Mouse (Mus musculus) liver, embryonic 16.5 days (tissue): ENCODE measurements at regions not wholly inside any gene's neighbourhood (a gene's known extent, or its start where the extent isn't known, plus 50 kb on each side); places are given as distances from the start of the nearest gene placed in this dataset.

Experiments
- ATAC-seq: fragments of 200-750 bp; cut with Nextera tagmentation; 2 replicates; pipeline ENCODE4 v1.8.0; 2017; ENCODE audit warnings: low read depth, mild to moderate bottlenecking, moderate number of reproducible peaks, moderate library complexity
- H3K27ac ChIP-seq: fragments of 300-500 bp; sonication (generic); 2 replicates; pipeline ENCODE4 v1.5.1; 2014; ENCODE audit warnings: mild to moderate bottlenecking, low read length
- H3K27me3 ChIP-seq: fragments of 300-500 bp; sonication (generic); 2 replicates; pipeline ENCODE4 v1.6.1; 2014; ENCODE audit warnings: low read depth, low read length, mixed read lengths; ENCODE audit not compliant: control insufficient read depth, insufficient read depth
- H3K36me3 ChIP-seq: fragments of 300-500 bp; sonication (generic); 2 replicates; pipeline ENCODE4 v1.6.1; 2014; ENCODE audit warnings: mild to moderate bottlenecking; ENCODE audit not compliant: control insufficient read depth, insufficient read depth
- H3K4me1 ChIP-seq: fragments of 300-500 bp; sonication (generic); 2 replicates; pipeline ENCODE4 v1.6.1; 2014; ENCODE audit warnings: low read depth, low read length, mixed read lengths; ENCODE audit not compliant: control insufficient read depth
- H3K4me2 ChIP-seq: fragments of 300-500 bp; sonication (generic); 2 replicates; pipeline ENCODE4 v1.6.1; 2014; ENCODE audit warnings: low read depth, low read length, mixed read lengths
- H3K4me3 ChIP-seq: fragments of 300-500 bp; sonication (generic); 2 replicates; pipeline ENCODE4 v1.5.1; 2014; ENCODE audit warnings: low read depth, mild to moderate bottlenecking, low read length
- H3K9ac ChIP-seq: fragments of 300-500 bp; sonication (generic); 2 replicates; pipeline ENCODE4 v1.6.1; 2014; ENCODE audit warnings: low read depth, low read length
- H3K9me3 ChIP-seq: fragments of 300-500 bp; sonication (generic); replicated peaks from 2 replicates; pipeline ENCODE4 v1.6.1; 2016; ENCODE audit warnings: low read length; ENCODE audit not compliant: control insufficient read depth
- WGBS: fragments of 180-500 bp; shearing (Covaris S2); extraction: QIAGEN DNeasy Blood & Tissue Kit; methylation state at CpG from one replicate; pipeline ENCODE4 v1.1.7; 2014; ENCODE audit not compliant: insufficient replicate concordance; 5-methylcytosine and 5-hydroxymethylcytosine counted together

GRCm38 (mm10) chr6:147686927-147687326 lies 211.3 kb downstream of the Ccdc91 start:
- no peaks in the 10 kb centered on the region for H3K4me1 ChIP-seq
- H3K9me3 ChIP-seq: no peaks in the 10 kb centered on the region
- ATAC-seq: no peak
- H3K4me3 ChIP-seq: no peak overlapping the region
- no peak overlapping the region for H3K27ac ChIP-seq
- H3K27me3 ChIP-seq: no peaks in the 10 kb centered on the region
- no peak overlapping the region for H3K4me2 ChIP-seq
- whole genome bisulfite sequencing: 48% methylated on average over 6 of the region's 6 CpGs
- H3K9ac ChIP-seq: no peak overlapping the region
- H3K36me3 ChIP-seq: no peaks in the 10 kb centered on the region

GRCm38 (mm10) chr6:147698255-147698654 lies 222.6 kb downstream of the Ccdc91 start:
- H3K4me2 ChIP-seq: no peak overlapping the region
- H3K27me3 ChIP-seq: no peaks in the 10 kb centered on the region
- no peak for ATAC-seq
- no peak overlapping the region for H3K27ac ChIP-seq
- WGBS: 39% methylated on average over 1 of the region's 1 CpGs
- no peak overlapping the region for H3K4me3 ChIP-seq
- no peak overlapping the region for H3K9ac ChIP-seq
- no peaks in the 10 kb centered on the region for H3K9me3 ChIP-seq
- no peaks in the 10 kb centered on the region for H3K4me1 ChIP-seq
- no peaks in the 10 kb centered on the region for H3K36me3 ChIP-seq

DNA sequence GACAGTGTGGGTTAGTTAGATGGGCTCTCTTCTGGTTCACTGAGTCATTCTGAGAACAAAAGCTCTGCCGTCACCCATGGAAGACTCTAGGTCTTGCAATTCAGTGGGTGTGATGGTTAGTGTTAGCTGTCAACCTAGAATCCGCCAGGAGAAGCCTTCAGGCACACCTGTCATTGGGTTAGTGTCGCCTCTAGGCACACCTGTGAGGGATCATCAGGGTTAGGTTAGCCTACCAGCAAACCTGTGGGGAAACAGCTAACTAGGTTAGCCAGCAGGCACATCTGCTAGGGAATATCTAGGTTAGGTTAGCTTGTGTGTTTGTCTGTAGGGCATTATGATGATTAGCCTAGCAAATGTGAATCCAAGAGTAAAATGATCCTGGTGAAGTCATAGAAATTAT lies 223.8 kb downstream of the Ccdc91 start:
- H3K4me2 ChIP-seq: no peak overlapping the region

DNA sequence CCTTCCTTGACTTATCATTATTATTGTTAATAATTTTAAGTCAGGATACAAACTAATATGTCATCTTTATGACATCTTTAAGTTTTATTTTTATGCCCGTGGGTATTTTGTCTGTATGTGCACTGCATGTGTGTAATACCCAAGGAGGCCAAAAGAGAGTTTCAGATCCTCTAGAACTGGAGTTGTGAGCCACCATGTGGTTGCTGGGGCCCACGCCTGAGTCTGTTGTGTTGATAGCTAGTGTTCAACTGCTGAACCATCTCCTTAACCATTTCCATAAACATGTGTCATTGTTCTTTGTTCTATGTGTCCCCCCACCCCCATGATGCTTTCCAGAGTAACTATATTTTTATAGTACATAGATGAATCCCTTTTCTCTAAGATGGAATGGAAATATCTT lies 225.0 kb downstream of the Ccdc91 start:
- no peak overlapping the region for H3K27ac ChIP-seq
- WGBS: 47% methylated on average over 2 of the region's 2 CpGs

More for the DNA sequence above, 223.8 kb downstream of the Ccdc91 start:
- H3K27ac ChIP-seq: no peak overlapping the region
- no peaks in the 10 kb centered on the region for H3K9me3 ChIP-seq
- no peak overlapping the region for H3K9ac ChIP-seq
- no peaks in the 10 kb centered on the region for H3K4me1 ChIP-seq
- WGBS: 51% methylated on average over 3 of the region's 3 CpGs
- no peaks in the 10 kb centered on the region for H3K36me3 ChIP-seq
- no peak overlapping the region for H3K4me3 ChIP-seq
- no peak for ATAC-seq
- H3K27me3 ChIP-seq: no peaks in the 10 kb centered on the region

DNA sequence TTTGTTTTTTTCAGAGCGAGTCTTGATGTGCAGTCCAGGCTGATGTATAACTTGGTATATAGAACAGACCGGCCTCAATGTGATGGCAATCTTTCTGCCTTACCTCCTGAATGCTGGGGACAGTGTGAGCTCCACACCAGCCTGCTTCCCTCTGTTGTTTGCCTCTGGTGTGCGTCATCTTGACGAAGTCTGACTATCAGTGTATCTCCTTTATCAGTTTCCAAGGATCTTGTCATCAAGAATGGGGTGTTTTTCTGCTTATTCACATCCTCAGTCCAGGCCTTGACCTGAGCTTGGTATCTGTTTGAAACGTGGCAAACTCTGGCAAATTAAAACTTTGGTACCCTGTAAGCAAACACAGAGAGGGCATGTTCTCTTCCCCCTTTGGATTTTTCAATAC lies 226.3 kb downstream of the Ccdc91 start:
- Histone ChIP-seq H3K4me3 (no peak overlapping the region), H3K36me3 (no peaks in the 10 kb centered on the region), H3K27me3 (no peaks in the 10 kb centered on the region), H3K4me2 (no peak overlapping the region), H3K9me3 (no peaks in the 10 kb centered on the region), H3K9ac (no peak overlapping the region), H3K4me1 (no peaks in the 10 kb centered on the region), H3K27ac (no peak overlapping the region)
- 50% methylated on average over 5 of the region's 5 CpGs for whole genome bisulfite sequencing
- no peak for ATAC-seq

More for the DNA sequence above, 225.0 kb downstream of the Ccdc91 start:
- H3K4me2 ChIP-seq: no peak overlapping the region
- no peaks in the 10 kb centered on the region for H3K36me3 ChIP-seq
- H3K9ac ChIP-seq: no peak overlapping the region
- no peak for ATAC-seq
- no peak overlapping the region for H3K4me3 ChIP-seq
- H3K4me1 ChIP-seq: no peaks in the 10 kb centered on the region
- no peaks in the 10 kb centered on the region for H3K9me3 ChIP-seq
- no peaks in the 10 kb centered on the region for H3K27me3 ChIP-seq

DNA sequence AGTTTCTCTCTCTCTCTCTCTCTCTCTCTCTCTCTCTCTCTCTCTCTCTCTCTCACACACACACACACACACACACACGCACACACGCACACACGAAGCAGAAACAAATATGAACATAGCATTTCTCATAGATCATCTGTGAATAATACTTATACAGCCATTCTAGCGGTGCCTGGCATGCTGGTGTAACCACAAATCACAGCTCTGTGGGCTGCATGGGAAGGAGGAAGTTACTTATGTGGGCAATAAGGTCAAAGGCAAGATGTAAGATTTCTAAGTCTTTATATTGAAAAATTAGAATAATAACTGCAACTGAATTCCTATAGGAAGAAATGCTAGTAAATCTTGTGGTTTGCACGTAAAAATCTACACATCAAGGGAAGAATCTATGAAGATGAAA lies 228.7 kb downstream of the Ccdc91 start:
- no peaks in the 10 kb centered on the region for H3K4me1 ChIP-seq
- no peak overlapping the region for H3K4me3 ChIP-seq
- H3K27ac ChIP-seq: no peak overlapping the region
- 58% methylated on average over 5 of the region's 5 CpGs for WGBS
- H3K4me2 ChIP-seq: no peak overlapping the region
- H3K36me3 ChIP-seq: no peaks in the 10 kb centered on the region
- no peaks in the 10 kb centered on the region for H3K27me3 ChIP-seq
- no peak for ATAC-seq
- H3K9me3 ChIP-seq: no peaks in the 10 kb centered on the region
- H3K9ac ChIP-seq: no peak overlapping the region

DNA sequence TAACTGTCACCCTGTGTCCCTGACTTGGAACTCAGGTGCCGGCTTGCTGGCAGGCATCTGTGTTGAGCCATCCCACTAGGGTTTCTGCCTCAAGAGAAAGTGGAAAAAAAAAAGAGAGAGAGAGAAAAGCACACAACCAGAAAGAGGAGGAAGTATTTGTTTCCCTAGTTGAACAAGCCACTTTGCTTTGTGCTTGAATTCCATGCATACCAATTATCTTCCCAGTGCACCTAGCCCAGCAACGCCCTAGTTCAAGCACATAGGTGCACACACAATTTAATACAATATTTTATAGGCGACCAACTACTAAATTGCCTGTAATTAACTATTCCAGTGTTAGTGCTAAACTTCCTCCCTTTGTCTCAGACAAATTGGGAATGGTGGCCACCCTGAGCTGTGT lies 230.3 kb downstream of the Ccdc91 start:
- Histone ChIP-seq H3K4me3 (no peak overlapping the region), H3K36me3 (no peaks in the 10 kb centered on the region), H3K9me3 (no peaks in the 10 kb centered on the region), H3K9ac (no peak overlapping the region), H3K4me2 (no peak overlapping the region), H3K4me1 (no peaks in the 10 kb centered on the region), H3K27ac (no peak overlapping the region), H3K27me3 (no peaks in the 10 kb centered on the region)
- ATAC-seq: no peak
- WGBS: 44% methylated on average over 3 of the region's 3 CpGs

DNA sequence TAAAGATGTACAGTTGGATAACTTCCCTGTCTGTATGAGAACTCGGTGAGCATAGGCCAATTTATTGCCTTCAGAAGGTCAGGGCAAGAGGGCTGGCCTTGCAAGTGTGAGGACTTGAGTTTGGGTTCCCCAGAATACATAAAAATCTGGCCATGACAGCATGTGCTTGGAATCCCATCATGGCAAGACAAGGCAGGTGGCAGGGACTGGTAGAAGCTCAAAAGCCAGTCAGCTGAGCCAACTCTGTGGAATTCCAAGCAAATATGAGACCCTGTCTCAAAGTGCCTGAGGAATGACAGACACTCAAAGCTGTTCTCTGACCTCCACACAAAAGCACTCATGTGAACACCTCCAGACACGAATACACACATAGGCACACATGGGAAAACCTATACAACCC lies 231.1 kb downstream of the Ccdc91 start:
- H3K9ac ChIP-seq: no peak overlapping the region
- no peaks in the 10 kb centered on the region for H3K9me3 ChIP-seq
- H3K27ac ChIP-seq: no peak overlapping the region
- no peak overlapping the region for H3K4me3 ChIP-seq
- H3K36me3 ChIP-seq: no peaks in the 10 kb centered on the region
- no peaks in the 10 kb centered on the region for H3K27me3 ChIP-seq
- 31% methylated on average over 2 of the region's 2 CpGs for WGBS
- no peak overlapping the region for H3K4me2 ChIP-seq
- no peaks in the 10 kb centered on the region for H3K4me1 ChIP-seq
- no peak for ATAC-seq

DNA sequence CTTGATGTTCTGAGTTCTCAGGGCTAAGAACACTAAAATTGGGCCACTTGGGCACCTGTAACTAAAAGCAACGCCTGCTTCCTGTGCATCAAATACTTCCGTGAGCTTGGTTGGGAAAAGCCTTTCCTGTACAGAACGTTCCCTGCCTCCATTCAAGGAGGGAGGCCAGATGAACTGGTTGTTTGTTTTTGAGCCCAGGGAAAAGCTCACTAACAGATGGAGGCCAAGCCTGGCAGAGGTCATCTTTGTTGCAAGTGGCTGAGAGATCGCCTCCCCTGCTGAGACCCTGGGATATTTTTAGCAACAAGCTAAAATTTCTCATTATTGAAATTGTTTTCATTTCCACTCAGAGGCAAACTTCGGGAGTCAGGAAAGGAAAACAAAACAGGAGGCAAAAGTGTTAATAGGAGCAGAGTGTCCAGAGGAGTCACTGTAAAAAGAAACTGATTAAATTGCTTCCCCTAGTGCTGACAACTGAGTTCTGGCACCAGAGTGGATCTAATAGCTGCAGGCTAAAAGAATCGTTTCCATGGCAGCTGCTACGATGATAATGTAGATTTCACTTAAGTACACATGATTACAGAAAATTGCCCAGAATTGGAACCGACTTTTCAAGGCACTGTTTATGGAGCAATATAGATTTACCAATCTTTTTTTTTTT lies 242.6 kb downstream of the Ccdc91 start:
- Histone ChIP-seq H3K9me3 (no peaks in the 10 kb centered on the region), H3K27me3 (no peaks in the 10 kb centered on the region), H3K4me1 (no peaks in the 10 kb centered on the region), H3K27ac (no peak overlapping the region), H3K4me3 (no peak overlapping the region), H3K9ac (no peak overlapping the region), H3K36me3 (no peaks in the 10 kb centered on the region), H3K4me2 (no peak overlapping the region)
- ATAC-seq: no peak
- 35% methylated on average over 8 of the region's 8 CpGs for WGBS
